Mouse (Mus musculus) cerebellum, adult (tissue): ENCODE results near the gene Afdn.
"Not testable (repeated sequence)": the region's sequence is repeated elsewhere in the genome, so short reads cannot be mapped to it uniquely, and the experiment has no call there.

Experiments
- ATAC-seq: cut with Nextera tagmentation; 2 replicates; pipeline ENCODE4 v1.9.2; 2017; ENCODE audit warnings: mild to moderate bottlenecking, moderate library complexity, mixed read lengths; ENCODE audit not compliant: insufficient number of reproducible peaks, low FRiP score, low TSS enrichment

The Afdn gene

DNA sequence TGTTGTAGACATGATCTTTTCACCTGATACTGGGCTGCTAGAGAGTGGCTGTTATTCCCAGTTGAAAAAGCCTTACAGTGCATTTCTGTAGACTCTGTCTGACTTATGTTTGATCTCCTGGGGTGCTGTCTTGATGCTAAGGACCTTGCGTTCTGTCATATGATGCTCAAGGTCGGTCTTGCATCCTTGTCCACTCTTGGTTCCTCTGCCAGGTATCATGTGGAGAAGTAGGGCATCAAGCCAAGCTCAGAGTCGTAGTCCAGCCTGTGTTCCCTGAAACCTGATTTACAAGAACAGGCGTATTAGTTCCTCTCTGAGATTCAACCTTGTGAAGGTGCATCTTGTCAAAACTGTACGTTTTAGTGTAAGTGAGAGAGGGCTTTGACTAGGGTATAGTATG lies 105.0 kb downstream of the Afdn start:
- peak; percentile 58 for ATAC-seq

DNA sequence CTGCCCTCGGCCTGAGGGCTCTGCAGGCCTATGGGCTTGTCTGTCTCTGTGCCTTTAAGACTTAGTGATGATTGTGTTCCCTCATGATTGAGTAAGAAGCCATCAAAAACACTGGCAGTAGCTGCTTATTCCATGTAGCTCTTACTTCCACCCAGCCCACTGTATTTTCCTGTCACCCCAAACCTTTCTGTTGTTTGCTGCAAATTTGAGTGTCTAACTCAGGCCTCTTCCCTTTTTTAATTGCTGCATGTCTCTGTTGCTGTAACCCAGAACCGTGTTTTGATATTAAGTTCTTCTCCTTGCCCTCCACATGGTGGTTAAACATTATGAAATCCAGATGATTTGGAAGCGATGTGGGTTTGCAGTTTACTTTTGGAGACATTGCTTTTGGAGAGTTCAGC lies 106.6 kb downstream of the Afdn start:
- no peak for ATAC-seq

DNA sequence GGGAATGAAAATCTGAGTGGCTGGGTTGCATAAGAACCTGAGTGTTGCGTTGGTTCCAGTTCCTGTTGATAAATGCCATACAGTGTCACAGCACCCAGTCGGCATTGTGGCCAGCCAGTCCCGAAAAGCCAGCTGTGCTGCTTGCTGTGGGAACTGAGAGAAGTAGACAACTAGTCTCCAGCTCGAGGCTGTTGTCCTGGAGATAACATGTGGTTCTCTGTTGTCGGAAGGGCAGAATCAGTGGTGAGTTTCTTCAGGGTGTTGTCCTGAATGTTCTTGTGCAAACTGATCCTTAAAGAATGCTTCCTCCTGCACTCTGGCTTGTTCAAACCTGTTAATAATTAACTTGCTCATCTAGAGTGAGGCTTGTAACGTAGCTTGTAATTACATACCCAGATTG lies 107.1 kb downstream of the Afdn start:
- no peak for ATAC-seq

DNA sequence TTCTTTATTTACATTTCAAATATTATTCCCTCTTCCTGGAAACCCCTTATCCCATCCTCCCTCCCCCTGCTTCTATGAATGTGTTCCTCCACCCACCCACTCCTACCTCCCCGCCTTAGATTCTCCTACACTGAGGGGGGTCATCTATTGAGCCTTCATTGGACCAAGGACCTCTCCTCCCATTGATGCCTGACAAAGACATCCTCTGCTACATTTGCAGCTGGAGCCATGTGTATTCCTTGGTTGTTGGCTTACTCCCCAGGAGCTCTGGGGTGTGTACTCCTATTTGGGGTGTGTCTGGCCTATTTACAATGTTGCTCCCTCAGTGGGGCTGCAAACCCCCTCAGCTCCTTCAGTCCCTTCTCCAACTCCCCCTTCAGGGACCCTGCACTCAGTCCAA lies 109.9 kb downstream of the Afdn start:
- no peak for ATAC-seq

GRCm38 (mm10) chr17:13874245-13874644 lies 113.9 kb downstream of the Afdn start:
- ATAC-seq = no peak

GRCm38 (mm10) chr17:13877460-13877859 lies 117.1 kb downstream of the Afdn start:
- ATAC-seq = no peak

DNA sequence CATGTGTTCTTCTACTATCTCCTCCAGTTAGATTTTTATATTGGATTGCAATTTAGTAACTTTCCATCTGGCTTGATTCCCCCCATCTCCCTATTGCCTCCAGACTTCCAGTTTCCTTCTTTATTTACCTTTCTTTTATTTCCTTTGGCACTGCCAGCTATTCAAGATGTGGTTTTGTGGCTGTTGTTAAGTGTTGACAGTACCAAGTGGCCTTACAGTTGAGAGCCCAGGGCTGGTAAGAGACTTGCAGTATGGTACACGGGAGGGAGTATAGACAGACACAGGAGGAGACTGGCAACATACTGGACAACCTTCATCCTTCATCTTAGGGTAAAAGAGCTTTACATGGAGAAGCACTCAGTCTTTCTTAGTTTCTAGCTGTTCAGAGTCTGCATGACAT lies 119.4 kb downstream of the Afdn start:
- no peak for ATAC-seq

GRCm38 (mm10) chr17:13883540-13883939 lies 123.2 kb downstream of the Afdn start:
- no peak for ATAC-seq

- ATAC-seq = no peak
Observed at GRCm38 (mm10) chr17:13889818-13890434, 129.6 kb downstream of the Afdn start.

GRCm38 (mm10) chr17:13890932-13891331 lies 130.6 kb downstream of the Afdn start:
- no peak for ATAC-seq

- ATAC-seq = no peak
Observed at GRCm38 (mm10) chr17:13898838-13899237, 138.5 kb downstream of the Afdn start.

GRCm38 (mm10) chr17:13899241-13899640 lies 138.9 kb downstream of the Afdn start:
- no peak for ATAC-seq

DNA sequence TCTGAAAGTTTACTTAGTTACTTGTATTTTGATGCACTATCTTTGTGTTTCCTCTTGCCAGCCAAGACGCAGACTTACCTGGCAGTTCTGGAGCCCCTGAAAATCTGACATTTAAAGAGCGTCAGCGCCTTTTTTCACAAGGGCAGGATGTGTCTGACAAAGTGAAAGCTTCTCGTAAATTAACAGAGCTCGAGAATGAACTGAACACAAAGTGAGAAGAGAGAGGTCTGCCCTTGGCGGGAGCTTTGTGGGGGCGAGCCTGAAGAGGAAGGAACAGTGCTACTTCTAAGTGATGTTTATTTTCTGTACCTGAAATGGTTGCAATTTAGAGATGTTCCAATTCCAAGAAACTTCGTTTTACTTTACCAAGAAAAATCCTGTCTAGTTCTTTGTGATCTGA lies 143.5 kb downstream of the Afdn start:
- ATAC-seq = no peak

DNA sequence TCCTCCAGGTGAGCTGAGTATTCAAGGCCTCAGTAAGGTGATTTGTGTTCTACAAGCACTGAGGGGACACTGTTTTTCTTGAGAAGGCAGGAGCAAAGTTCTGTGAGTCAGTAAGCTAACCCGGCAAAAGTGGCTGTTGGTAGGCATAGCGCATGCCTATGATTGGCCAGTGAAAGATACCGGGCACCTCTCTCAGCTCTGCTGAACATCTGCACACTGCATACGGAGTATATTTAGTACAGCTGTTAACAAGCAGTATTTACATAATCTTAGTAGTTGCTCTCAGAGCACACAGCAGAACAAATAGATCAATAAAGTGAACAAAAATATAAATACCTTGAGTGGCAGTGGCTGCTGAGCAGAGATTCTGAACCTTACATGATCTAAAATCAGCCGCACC lies 146.7 kb downstream of the Afdn start:
- no peak for ATAC-seq

DNA sequence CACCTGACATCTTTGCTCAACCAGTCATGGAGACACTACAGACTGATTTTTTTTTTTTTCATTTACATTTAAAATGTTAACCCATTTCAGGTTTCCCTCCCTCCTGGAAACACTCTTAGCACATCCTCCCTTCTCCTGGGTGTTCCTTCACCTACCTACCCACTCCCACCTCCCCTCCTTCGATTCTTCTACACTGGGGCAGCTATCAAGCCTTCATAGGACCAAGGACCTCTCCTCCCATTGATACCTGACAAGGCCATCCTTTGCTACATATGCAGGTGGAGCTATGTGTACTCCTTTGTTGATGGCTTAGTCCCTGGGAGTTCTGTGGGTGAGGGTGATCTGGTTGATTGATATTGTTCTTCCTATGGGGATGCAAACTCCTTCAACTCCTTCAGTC lies 147.3 kb downstream of the Afdn start:
- no peak for ATAC-seq

DNA sequence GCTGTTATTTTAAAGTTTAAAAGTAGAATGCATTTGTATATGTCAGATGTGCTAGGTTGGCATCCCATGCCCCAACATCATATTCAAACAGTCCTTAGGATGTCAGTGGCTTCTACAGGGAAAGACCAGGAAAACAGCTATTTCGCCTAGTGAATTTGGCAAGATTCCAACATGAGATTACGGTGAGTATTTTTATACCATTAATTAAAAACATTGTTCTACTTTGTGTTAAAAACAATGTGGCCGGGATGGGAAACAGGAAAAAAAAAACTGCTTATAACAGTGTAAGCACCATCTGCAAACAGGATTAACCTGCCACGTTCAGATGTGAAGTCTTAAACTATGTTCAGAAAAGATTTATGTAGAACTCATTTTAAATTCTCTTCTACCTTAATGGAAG lies 153.6 kb downstream of the Afdn start:
- no peak for ATAC-seq

GRCm38 (mm10) chr17:13914531-13914930 lies 154.2 kb downstream of the Afdn start:
- ATAC-seq = no peak

DNA sequence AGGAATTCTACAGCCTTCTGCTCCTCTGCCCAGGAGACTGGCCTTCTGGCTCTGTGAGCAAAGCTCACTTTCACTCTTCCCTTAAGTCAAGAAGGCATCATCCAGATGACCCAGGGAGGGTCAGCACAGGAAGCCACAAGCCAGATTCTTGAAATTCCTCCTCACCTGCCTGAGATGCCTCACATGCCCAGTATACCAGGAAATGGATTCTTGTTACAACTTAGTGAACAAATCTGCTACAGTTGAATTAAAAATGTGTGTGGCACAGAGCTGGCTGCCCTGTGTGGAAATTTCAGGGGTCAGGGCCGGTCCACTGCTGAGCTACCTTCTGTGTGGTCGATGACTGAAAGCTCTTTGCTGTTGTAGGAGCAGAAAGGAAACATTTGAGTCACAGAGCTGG lies 160.4 kb downstream of the Afdn start:
- ATAC-seq = no peak

DNA sequence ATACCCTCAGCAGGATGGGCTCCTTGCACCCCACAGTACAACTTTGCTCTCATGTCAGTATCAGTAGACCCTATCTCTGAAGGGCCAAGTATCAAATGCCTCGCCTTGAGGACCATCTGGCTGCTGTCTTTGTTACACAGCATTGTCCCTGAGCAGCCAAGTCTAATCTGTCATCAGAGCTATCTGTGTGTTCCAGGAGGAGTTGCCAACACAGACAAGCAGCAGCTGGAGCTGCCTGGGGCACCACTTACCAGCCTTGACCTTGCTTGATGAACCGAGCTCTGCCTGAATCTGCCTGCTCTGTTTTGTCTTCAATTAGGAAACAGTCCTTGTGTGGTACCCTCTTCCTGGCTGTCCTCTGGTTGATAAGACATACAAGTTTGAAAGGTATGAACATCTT lies 163.1 kb downstream of the Afdn start:
- no peak for ATAC-seq

DNA sequence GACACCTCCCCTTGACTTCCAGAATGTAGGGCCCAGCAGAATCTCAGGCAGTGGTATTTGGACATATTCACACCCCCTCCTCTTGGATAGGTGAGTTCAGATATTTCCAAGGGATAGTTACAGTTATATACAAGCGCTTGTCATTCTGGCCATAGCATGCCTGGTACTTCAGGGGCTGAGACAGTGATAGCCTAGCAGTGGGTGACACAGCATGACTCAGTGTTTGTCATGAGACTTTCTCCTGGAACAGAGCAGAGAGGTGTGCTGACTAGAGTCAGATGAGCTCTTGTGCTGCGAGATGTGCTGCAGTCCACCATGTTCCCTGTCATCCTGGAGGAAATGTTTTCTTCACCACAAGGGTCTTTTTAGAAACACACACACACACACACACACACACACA lies 164.2 kb downstream of the Afdn start:
- no peak for ATAC-seq

DNA sequence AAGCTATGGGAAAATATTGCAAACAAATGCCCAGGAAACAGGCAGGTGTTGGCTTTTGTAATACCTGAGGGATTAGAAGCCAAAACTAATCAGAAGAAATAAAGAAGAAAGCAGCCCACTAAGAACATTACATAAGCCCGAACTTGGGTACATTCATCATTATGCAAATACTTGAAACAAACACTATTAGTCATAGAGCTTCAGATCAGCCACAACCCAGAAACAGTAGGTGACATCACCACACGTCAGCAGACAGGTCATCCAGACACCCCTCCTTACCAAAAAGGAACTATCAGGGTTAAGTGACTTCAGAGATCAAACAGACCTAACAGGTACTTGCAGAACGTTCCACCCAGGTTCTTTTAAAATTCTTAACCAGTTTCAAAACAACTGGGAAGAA lies 165.6 kb downstream of the Afdn start:
- no peak for ATAC-seq

DNA sequence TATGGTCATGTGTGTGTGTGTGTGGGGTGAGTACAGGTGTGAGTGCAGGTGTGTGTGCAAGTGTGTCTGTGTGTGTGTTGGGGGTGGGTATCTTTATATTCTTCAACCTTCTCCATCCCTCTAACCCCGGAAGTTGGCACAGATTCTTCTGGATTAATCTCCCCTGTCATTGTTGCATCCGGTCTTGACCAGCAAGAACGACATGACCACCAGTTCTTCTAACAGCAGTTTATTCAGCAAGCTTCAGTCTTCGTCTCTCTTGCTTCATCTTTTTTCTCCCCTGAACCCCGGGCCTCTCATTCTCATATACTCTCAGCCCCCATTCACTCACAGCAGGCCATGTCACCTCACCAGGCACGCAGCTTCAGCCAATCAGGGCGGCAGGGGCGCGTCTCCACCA lies 170.1 kb downstream of the Afdn start:
- no peak for ATAC-seq

- not testable (repeated sequence) for ATAC-seq
Observed at GRCm38 (mm10) chr17:13935364-13935763, 175.0 kb downstream of the Afdn start.
